Mouse (Mus musculus) hindbrain, embryonic 16.5 days (tissue): ENCODE results near the gene Foxp2. TPM values are rescaled to one million over a fixed set of nuclear protein-coding genes. Genes with fewer than 3 reads are reported as not detected.

ENCODE experiments used
- ATAC-seq: fragments of 200-750 bp; cut with Nextera tagmentation; 2 replicates; pipeline ENCODE4 v1.8.0; 2017; ENCODE audit warnings: moderate TSS enrichment, moderate library complexity
- H3K27ac ChIP-seq: fragments of 300-500 bp; sonication (generic); 2 replicates; pipeline ENCODE4 v1.5.1; 2014; ENCODE audit warnings: low read depth, mild to moderate bottlenecking, control low read depth, low read length, moderate library complexity
- H3K27me3 ChIP-seq: fragments of 300-500 bp; sonication (generic); replicated peaks from 2 replicates; pipeline ENCODE4 v1.6.1; 2014; ENCODE audit warnings: low read length; ENCODE audit not compliant: control insufficient read depth, insufficient read depth
- H3K36me3 ChIP-seq: fragments of 300-500 bp; sonication (generic); 2 replicates; pipeline ENCODE4 v1.6.1; 2014; ENCODE audit warnings: mild to moderate bottlenecking, low read length, moderate library complexity, mixed read lengths; ENCODE audit not compliant: control insufficient read depth, insufficient read depth
- H3K4me1 ChIP-seq: fragments of 300-500 bp; sonication (generic); 2 replicates; pipeline ENCODE4 v1.6.1; 2014; ENCODE audit warnings: low read depth, low read length; ENCODE audit not compliant: control insufficient read depth, insufficient read depth
- H3K4me2 ChIP-seq: fragments of 300-500 bp; sonication (generic); 2 replicates; pipeline ENCODE4 v1.6.1; 2014; ENCODE audit warnings: mild to moderate bottlenecking, low read length, control low read depth, moderate library complexity
- H3K4me3 ChIP-seq: fragments of 300-500 bp; sonication (generic); 2 replicates; pipeline ENCODE4 v1.5.1; 2014; ENCODE audit warnings: mild to moderate bottlenecking, low read length, control low read depth, moderate library complexity
- H3K9ac ChIP-seq: fragments of 300-500 bp; sonication (generic); 2 replicates; pipeline ENCODE4 v1.6.1; 2014; ENCODE audit warnings: low read depth, mild to moderate bottlenecking, control low read depth, low read length, moderate library complexity
- H3K9me3 ChIP-seq: fragments of 300-500 bp; sonication (generic); 2 replicates; pipeline ENCODE4 v1.6.1; 2014; ENCODE audit warnings: mild to moderate bottlenecking, low read length, moderate library complexity; ENCODE audit not compliant: control insufficient read depth
- WGBS: fragments of 180-500 bp; shearing (Covaris S2); extraction: QIAGEN DNeasy Blood & Tissue Kit; methylation state at CpG from one replicate; pipeline ENCODE4 v1.1.7; 2014; 5-methylcytosine and 5-hydroxymethylcytosine counted together
- polyA plus RNA-seq: library from polyadenylated mRNA; unstranded; fragments of >200 nt; fragmentation: Nextera tagmentation; extraction: Ambion mirVana; gene quantifications from 2 replicates; pipeline ENCODE4 v1.2.1, GENCODE M21; 2015

The Foxp2 gene
- polyA plus RNA-seq, 1 experiment from 2014 or later = 35.3 TPM

DNA sequence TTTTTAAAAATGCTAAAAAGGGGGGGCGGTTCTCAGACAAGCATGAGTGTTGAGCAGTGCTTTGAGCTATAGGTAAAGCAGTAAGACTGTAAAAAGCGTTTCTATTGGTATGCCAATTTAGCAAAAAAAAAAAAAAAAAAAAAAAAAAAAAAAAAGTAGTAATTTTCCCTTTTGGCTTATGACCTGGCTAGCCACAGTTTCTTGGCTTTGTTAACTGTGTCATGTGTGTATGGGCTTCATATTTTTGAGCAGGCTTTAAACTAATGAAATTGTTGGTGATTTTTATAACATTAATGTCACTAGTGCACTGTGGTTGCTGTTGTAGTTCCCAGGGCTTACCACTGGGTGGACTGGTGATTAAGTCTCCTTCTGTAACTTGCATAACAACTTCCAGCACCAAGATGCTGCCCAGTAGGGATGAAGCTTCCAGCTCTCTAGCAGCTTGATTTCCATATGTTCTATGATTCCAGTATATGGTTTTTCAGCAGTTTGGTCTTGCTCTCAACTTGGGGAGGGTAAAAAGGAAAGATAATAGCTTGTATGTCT, 262.4 kb downstream of the Foxp2 start:
- H3K27me3 ChIP-seq = no peaks in the 10 kb centered on the region
- no peaks in the 10 kb centered on the region for H3K4me1 ChIP-seq
- H3K4me2 ChIP-seq = no peak overlapping the region
- WGBS = 84% methylated on average over 2 of the region's 2 CpGs
- no peak for ATAC-seq
- H3K4me3 ChIP-seq = no peak overlapping the region
- H3K27ac ChIP-seq = no peak overlapping the region
- H3K9ac ChIP-seq = no peak overlapping the region
- H3K9me3 ChIP-seq = no peaks in the 10 kb centered on the region
- H3K36me3 ChIP-seq = no peaks in the 10 kb centered on the region

DNA sequence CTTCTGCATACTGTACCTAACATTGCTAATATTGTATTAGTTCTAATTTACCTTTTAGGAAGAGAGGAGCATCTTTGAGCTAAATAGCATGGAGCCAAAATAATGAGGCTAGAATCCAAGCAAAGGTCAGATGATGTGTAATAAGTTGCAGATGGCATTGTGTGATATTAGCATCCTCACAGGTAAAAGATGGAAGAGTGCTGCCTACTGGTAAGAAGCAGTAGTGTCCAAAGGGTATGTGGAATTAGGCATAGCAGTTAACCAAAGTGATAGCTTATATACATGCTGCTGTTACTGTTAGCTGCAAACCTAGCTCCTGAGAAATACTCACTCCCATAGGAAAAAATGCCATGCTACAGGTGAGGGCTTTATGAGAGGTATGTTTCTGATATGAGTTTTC, 275.6 kb downstream of the Foxp2 start:
- Histone ChIP-seq H3K9me3 (no peaks in the 10 kb centered on the region), H3K4me3 (no peak overlapping the region), H3K4me2 (no peak overlapping the region), H3K9ac (no peak overlapping the region), H3K27ac (no peak overlapping the region), H3K27me3 (no peaks in the 10 kb centered on the region), H3K4me1 (no peaks in the 10 kb centered on the region), H3K36me3 (no peaks in the 10 kb centered on the region)
- ATAC-seq = no peak

DNA sequence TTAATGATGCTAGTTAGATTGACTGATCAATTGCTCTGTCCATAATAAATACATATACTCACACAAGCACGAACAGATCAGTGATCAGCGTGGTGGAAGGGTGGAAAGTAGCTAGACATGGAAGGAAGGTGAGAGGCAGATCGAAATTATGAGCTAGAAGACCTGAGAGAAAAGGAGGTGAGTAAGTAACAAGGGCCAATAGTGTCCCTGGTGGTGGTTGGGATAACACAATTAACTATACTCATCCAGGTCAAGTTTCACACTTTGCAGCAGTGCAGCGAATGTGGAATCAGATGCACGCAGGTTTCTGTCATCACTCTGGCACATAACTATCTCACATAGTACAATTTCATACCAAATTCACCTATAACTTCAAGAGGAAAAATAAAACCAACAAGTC, 291.7 kb downstream of the Foxp2 start:
- peak; percentile 31; the same call in 1 of the 2 replicates for ATAC-seq
- Histone ChIP-seq H3K4me2 (no peak overlapping the region), H3K4me1 (no peaks in the 10 kb centered on the region; the same call in 1 of the 2 replicates), H3K9ac (no peak overlapping the region), H3K36me3 (no peaks in the 10 kb centered on the region), H3K27me3 (no peaks in the 10 kb centered on the region; the same call in 1 of the 2 replicates), H3K9me3 (no peaks in the 10 kb centered on the region), H3K4me3 (no peak overlapping the region), H3K27ac (0 out of 2 replicates have a peak overlapping the region, but pooled peaks have one; percentile 44)
- 75% methylated on average over 5 of the region's 5 CpGs for WGBS

DNA sequence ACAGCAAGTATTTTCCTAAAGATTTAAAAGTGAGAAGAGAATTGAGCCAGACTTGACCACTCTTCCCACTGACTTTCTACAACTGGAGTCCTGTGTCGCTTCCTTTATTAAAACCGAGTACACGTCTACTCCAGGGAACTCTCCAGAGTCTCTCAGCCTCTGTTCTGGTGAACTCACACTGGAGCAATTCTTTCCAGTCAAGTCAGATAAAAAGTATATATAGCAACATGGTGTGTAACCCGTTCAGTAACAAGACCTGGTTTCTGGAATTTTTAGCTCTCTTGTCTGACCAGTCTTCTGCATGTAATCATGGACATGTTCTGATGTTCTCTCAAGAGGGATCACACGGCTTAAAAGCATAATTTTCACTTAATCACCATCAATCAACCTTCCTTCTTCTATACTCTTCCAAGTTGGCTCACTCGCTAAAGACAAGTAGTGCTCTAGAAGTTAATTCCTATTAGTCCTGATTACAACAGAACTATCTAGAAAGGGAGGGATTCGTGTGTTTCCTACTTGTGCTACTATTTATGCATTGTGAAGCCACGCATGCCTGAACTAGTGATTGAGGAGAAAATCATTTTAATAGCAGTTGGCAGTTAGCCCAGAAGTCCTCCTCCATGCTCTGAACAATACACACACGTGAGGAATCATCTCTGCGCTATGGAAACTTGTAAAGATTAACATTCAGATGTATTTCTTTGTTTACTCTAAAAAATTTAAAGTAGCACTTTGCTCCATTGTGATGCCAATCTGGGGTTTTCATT, 341.2 kb downstream of the Foxp2 start:
- H3K4me2 ChIP-seq = no peak overlapping the region
- no peaks in the 10 kb centered on the region for H3K4me1 ChIP-seq
- 63% methylated on average over 10 of the region's 10 CpGs for WGBS
- H3K27me3 ChIP-seq = no peaks in the 10 kb centered on the region
- H3K27ac ChIP-seq = no peak overlapping the region
- ATAC-seq = no peak
- no peak overlapping the region for H3K4me3 ChIP-seq
- no peaks in the 10 kb centered on the region for H3K36me3 ChIP-seq
- H3K9me3 ChIP-seq = no peaks in the 10 kb centered on the region
- H3K9ac ChIP-seq = no peak overlapping the region

DNA sequence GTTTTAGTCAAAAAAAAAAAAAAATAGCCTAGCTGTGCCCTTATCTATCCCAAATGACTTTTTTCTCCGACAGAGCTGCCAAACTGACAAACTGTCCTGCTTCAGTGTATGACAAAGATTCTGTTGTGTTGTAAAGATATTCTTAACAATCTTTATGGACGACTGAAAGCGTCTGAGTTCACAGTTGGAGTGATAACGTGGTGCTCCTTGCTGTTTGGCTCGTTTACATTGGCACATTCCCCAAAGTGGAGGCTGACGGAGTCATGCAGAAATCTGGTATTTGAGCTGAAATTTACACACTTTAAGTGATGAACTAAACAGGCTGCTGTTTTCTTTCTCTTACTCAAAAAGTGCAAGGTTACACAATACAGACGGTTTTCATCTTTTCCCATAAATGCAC, 356.2 kb downstream of the Foxp2 start:
- H3K36me3 ChIP-seq = no peaks in the 10 kb centered on the region
- H3K27ac ChIP-seq = no peak overlapping the region
- 17% methylated on average over 7 of the region's 7 CpGs for WGBS
- no peak for ATAC-seq
- H3K9me3 ChIP-seq = no peaks in the 10 kb centered on the region
- H3K4me2 ChIP-seq = peak overlapping the region; percentile 40
- H3K27me3 ChIP-seq = no peaks in the 10 kb centered on the region
- H3K4me3 ChIP-seq = no peak overlapping the region
- no peak overlapping the region for H3K9ac ChIP-seq
- peaks cover 4% of the 10 kb centered on the region; the same call in 1 of the 2 replicates for H3K4me1 ChIP-seq

DNA sequence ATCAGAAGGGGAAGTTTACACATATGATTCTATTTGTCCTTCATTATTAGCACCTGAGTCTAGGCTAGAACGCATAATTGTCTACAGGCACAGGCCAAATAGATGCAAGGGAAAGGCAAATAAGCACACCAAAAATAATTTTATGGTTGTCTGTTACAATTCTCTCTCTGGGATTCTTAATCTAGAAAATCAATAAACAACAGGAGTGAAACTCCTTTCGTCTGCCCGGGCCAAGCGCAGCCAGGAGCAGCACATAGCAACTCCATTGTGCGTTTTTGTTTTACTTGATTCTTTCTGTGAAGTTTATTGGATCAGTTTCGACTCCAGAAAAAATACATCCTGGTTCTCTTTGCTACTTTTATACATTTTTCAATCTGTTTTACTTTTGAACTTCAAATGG, 356.7 kb downstream of the Foxp2 start:
- no peak overlapping the region for H3K27ac ChIP-seq
- peak overlapping the region; percentile 40 for H3K4me2 ChIP-seq
- no peaks in the 10 kb centered on the region for H3K36me3 ChIP-seq
- H3K9ac ChIP-seq = no peak overlapping the region
- peaks cover 4% of the 10 kb centered on the region; the same call in 1 of the 2 replicates for H3K4me1 ChIP-seq
- H3K27me3 ChIP-seq = no peaks in the 10 kb centered on the region
- WGBS = 37% methylated on average over 6 of the region's 6 CpGs
- no peak overlapping the region for H3K4me3 ChIP-seq
- H3K9me3 ChIP-seq = no peaks in the 10 kb centered on the region
- no peak for ATAC-seq

DNA sequence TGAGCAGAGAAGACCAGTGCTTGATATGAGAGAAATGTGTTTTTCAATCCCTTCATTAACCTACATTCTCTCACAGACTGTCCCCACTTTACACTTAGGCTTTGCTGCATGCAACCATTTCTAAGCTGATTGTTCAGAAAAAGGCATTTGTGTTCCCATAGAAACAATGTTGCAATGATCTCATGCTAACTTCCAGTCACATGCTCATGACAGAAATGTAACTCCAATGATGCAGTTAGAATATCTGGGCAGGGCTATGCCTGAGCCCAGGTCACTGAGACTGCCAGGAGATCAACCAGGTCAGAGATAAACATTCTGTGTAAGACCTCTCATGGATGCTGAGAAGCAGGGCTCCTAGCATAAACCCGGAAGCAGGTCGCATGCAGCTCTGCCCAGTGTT, 367.0 kb downstream of the Foxp2 start:
- WGBS = 88% methylated on average over 2 of the region's 2 CpGs
- no peak overlapping the region for H3K27ac ChIP-seq
- no peaks in the 10 kb centered on the region for H3K27me3 ChIP-seq
- no peaks in the 10 kb centered on the region for H3K36me3 ChIP-seq
- no peaks in the 10 kb centered on the region for H3K9me3 ChIP-seq
- no peak for ATAC-seq
- H3K9ac ChIP-seq = no peak overlapping the region
- H3K4me1 ChIP-seq = no peaks in the 10 kb centered on the region
- no peak overlapping the region for H3K4me3 ChIP-seq
- no peak overlapping the region for H3K4me2 ChIP-seq

DNA sequence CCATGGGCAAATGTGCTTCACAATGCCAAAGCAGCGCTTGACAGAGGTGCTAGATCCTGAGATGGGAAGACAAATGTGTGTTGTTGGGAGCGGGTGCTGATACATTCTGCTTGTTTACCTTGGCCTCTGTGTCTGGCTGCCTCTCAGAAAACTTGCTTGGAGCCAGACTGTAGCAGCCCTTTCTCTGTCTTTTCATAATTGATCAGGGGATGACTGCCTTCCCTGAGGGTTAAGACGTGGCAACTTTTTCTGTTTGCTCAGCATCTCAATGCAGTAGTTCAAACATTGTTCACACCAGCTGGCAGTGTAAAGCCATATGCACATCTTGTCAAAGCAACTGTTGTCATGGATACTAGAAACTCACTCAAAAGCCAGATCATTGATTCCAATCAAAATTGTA, 384.1 kb downstream of the Foxp2 start:
- peak; percentile 50; the same call in 1 of the 2 replicates for ATAC-seq
- H3K4me2 ChIP-seq = no peak overlapping the region
- no peaks in the 10 kb centered on the region for H3K27me3 ChIP-seq
- no peaks in the 10 kb centered on the region for H3K9me3 ChIP-seq
- no peak overlapping the region for H3K9ac ChIP-seq
- H3K4me3 ChIP-seq = no peak overlapping the region
- no peaks in the 10 kb centered on the region for H3K36me3 ChIP-seq
- 33% methylated on average over 3 of the region's 3 CpGs for WGBS
- no peak overlapping the region for H3K27ac ChIP-seq
- peaks cover 3% of the 10 kb centered on the region for H3K4me1 ChIP-seq

DNA sequence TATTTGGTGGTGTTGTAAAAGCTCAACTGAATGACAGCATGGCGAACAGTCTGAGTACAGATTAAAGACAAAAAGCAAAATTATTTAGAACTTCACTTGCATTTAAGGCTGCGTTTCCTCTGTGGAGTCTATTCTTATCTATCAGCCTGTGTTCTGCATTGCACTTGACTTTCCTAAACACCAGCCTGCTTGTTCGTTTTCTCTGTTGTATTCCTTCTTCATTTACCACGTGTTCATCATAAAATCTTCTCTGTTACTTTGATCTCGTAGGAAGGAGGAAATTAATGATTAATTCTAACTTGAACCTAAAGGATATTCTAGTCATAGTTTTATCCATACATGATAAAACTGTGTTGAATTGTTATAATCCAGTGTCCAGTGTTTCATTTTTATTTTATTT, 392.9 kb downstream of the Foxp2 start:
- H3K9me3 ChIP-seq = no peaks in the 10 kb centered on the region
- no peak overlapping the region for H3K4me3 ChIP-seq
- 86% methylated on average over 5 of the region's 5 CpGs for WGBS

More for the DNA sequence above, 392.9 kb downstream of the Foxp2 start:
- Histone ChIP-seq H3K4me2 (no peak overlapping the region), H3K9ac (no peak overlapping the region), H3K27me3 (no peaks in the 10 kb centered on the region), H3K27ac (no peak overlapping the region), H3K4me1 (no peaks in the 10 kb centered on the region), H3K36me3 (no peaks in the 10 kb centered on the region)
- no peak for ATAC-seq
